Mouse (Mus musculus): Measurements from ENCODE around the gene Ddx18. TPM values are rescaled to one million over a fixed set of nuclear protein-coding genes. Genes with fewer than 3 reads are reported as not detected.

Gene Ddx18
- polyA plus RNA-seq, 1 experiment from 2014 or later, result 62.9 TPM

DNA sequence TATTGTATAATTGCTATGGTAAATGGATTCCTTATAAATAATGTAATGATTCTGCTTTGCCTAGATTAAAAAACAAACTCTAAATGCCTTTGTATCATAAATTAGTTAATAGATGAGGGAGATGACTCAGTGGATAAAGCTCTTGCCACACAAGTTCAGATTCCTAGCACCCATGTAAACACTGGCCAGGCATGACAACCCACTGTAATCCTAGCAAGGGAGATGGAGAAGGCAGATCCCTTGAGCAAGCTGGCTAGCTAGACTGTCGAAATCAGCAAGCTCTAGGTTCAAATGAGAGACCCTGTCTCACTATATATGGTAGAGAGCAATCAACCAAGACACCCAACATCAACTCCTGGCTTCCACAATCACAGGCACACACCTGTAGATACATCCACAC lies 49.2 kb downstream of the Ddx18 start:
- ATAC-seq (ENCODE audit: insufficient number of reproducible peaks, low FRiP score, low TSS enrichment, low read depth), result no peak
- no peak overlapping the region for H3K4me2 ChIP-seq
- H3K9me3 ChIP-seq, result no peaks in the 10 kb centered on the region
- H3K36me3 ChIP-seq, result no peaks in the 10 kb centered on the region
- no peak overlapping the region for H3K27ac ChIP-seq
- no peak overlapping the region for H3K4me3 ChIP-seq
- no peaks in the 10 kb centered on the region for H3K4me1 ChIP-seq
- no peaks in the 10 kb centered on the region for H3K27me3 ChIP-seq
- whole genome bisulfite sequencing, result 65% methylated on average over 1 of the region's 1 CpGs
- no peak overlapping the region for H3K9ac ChIP-seq

- no peaks in the 10 kb centered on the region for H3K9me3 ChIP-seq
- no peaks in the 10 kb centered on the region for H3K27me3 ChIP-seq
- no peak for ATAC-seq (ENCODE audit: insufficient number of reproducible peaks, low FRiP score, low TSS enrichment, low read depth)
- no peak overlapping the region for H3K27ac ChIP-seq
- no peaks in the 10 kb centered on the region for H3K36me3 ChIP-seq
- no peak overlapping the region for H3K4me3 ChIP-seq
- no peak overlapping the region for H3K9ac ChIP-seq
- no peak overlapping the region for H3K4me2 ChIP-seq
- H3K4me1 ChIP-seq, result no peaks in the 10 kb centered on the region
- WGBS, result 92% methylated on average over 2 of the region's 2 CpGs
These were observed 55.8 kb downstream of the Ddx18 start for GRCm38 (mm10) chr1:121511966-121512365.

DNA sequence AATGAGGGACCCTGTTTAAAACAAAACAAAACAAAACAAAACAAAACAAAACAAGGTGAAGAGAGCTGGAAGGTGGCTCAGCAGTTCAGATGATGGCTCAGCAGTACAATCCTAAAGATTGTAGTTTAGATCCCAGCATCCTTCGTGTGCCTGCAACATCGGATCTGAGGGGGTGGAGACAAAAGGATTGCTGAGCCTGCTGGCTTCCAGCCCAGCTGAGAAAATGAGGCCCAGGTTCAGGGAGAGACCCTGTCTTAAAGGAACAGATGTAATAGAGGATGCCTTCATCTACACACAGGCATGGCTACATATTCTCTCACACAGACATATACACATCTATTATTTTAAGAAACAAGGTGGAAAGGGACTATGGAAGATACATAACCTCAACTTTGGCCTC lies 56.6 kb downstream of the Ddx18 start:
- no peak overlapping the region for H3K4me2 ChIP-seq
- whole genome bisulfite sequencing, result 20% methylated on average over 2 of the region's 2 CpGs
- no peak overlapping the region for H3K27ac ChIP-seq
- no peaks in the 10 kb centered on the region for H3K9me3 ChIP-seq
- no peak overlapping the region for H3K9ac ChIP-seq
- no peak overlapping the region for H3K4me3 ChIP-seq
- H3K27me3 ChIP-seq, result no peaks in the 10 kb centered on the region
- H3K36me3 ChIP-seq, result no peaks in the 10 kb centered on the region
- no peaks in the 10 kb centered on the region for H3K4me1 ChIP-seq
- no peak for ATAC-seq (ENCODE audit: insufficient number of reproducible peaks, low FRiP score, low TSS enrichment, low read depth)

- no peak overlapping the region for H3K4me3 ChIP-seq
- H3K27ac ChIP-seq, result no peak overlapping the region
- no peaks in the 10 kb centered on the region for H3K36me3 ChIP-seq
- H3K4me1 ChIP-seq, result no peaks in the 10 kb centered on the region
- 84% methylated on average over 19 of the region's 19 CpGs for WGBS
- H3K9ac ChIP-seq, result no peak overlapping the region
- no peak overlapping the region for H3K4me2 ChIP-seq
- no peaks in the 10 kb centered on the region for H3K27me3 ChIP-seq
- H3K9me3 ChIP-seq, result no peaks in the 10 kb centered on the region
- no peak for ATAC-seq (ENCODE audit: insufficient number of reproducible peaks, low FRiP score, low TSS enrichment, low read depth)
These were observed 57.2 kb downstream of the Ddx18 start for GRCm38 (mm10) chr1:121510420-121511140.

DNA sequence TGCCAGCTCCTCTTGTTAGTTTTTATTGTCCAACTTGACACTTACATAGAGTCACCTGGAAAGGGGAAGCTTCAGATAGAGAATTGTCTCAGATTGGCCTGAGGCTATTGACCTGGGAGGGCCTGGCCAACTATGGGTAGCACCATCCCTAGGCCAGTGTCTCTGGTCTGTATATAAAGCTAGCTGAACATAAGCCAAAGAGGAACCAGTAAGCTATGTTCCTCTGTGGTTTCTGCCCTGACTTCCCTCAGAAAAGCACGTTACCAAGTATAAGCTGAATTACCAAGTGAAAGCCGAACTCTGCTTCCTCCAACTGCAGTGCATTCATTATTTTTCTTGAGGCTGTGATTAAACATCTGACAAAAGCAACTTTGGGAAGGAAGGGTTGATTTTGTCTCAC lies 59.1 kb downstream of the Ddx18 start:
- H3K27me3 ChIP-seq, result no peaks in the 10 kb centered on the region
- H3K27ac ChIP-seq, result no peak overlapping the region
- no peak overlapping the region for H3K4me2 ChIP-seq
- no peaks in the 10 kb centered on the region for H3K4me1 ChIP-seq
- WGBS, result 81% methylated on average over 2 of the region's 2 CpGs
- no peak for ATAC-seq (ENCODE audit: insufficient number of reproducible peaks, low FRiP score, low TSS enrichment, low read depth)
- no peak overlapping the region for H3K9ac ChIP-seq
- H3K4me3 ChIP-seq, result no peak overlapping the region
- peaks cover 9% of the 10 kb centered on the region; the same call in 1 of the 2 replicates for H3K36me3 ChIP-seq
- H3K9me3 ChIP-seq, result no peaks in the 10 kb centered on the region

Other genes starting within 250 kb of the Ddx18 start
- 41.0 and 44.1 TPM in 2 replicates for gene Insig2, start 235.4 kb downstream of the Ddx18 start, polyA plus RNA-seq (2015; fragmentation: Nextera tagmentation; extraction: Ambion mirVana)
- 11.7 and 14.3 TPM in 2 replicates for gene Ccdc93, start 136.9 kb downstream of the Ddx18 start, polyA plus RNA-seq (2015; fragmentation: Nextera tagmentation; extraction: Ambion mirVana)
- gene Htr5b, start 39.5 kb downstream of the Ddx18 start, polyA plus RNA-seq (2015; fragmentation: Nextera tagmentation; extraction: Ambion mirVana), result 0.84 and 1.4 TPM in 2 replicates